Mouse (Mus musculus): ENCODE measurements at regions not wholly inside any gene's neighbourhood (a gene's known extent, or its start where the extent isn't known, plus 50 kb on each side); places are given as distances from the start of the nearest gene placed in this dataset.

DNA sequence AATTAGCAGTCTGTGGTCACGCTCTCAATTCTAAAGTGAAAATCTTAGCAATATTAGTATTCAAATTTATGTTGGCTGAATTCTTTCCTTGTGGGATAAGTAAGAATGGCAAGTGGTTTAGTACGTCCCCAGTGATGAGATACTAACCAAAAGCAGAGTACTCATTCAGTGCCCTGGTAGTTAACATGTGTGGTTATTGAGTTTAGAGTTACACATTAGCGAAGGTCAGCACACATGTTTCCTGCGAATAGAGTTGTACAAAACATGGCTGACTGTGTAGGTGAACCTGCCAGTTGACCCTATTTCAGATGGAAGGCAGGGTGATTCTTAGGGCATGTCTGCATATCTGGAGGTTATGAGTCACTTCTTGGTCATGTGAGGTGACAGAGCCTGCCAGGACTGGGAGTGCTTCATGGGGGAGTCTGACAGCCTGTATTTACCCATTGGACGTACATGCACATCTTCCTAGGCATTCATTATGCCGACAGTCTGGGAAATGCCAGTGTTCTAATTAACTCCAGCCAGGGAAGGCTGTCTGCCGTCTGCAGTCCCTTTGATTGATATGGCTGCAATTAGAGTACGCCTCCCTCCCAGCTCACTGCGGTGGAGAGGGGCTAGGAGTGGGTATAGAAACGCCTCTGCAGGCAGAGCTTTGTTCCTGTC is 263.7 kb downstream of the Eipr1 start:
- Histone ChIP-seq H3K27ac (ENCODE audit: control insufficient read depth, low read depth, low read length) (no peak overlapping the region), H3K9ac (ENCODE audit: control insufficient read depth, low read depth, low read length, poor library complexity, severe bottlenecking) (no peak overlapping the region), H3K36me3 (ENCODE audit: control insufficient read depth in 1 of 2, insufficient read depth in 2 of 2, low read length in 2 of 2) (no peaks in the 10 kb centered on the region), H3K4me3 (ENCODE audit: control insufficient read depth in 1 of 2, insufficient read depth in 1 of 2, low read depth in 2 of 2, low read length in 2 of 2) (no peak overlapping the region), H3K9me3 (replicated peaks; ENCODE audit: insufficient read depth, low read length) (no peaks in the 10 kb centered on the region), H3K27me3 (ENCODE audit: control insufficient read depth in 1 of 2, insufficient read depth in 2 of 2, low read length in 2 of 2) (no peaks in the 10 kb centered on the region; a peak in 1 of 4 replicates), H3K79me2 (ENCODE audit: control insufficient read depth, insufficient read depth, low read length, poor library complexity) (no peaks in the 10 kb centered on the region), H3K4me1 (ENCODE audit: control insufficient read depth in 1 of 2, insufficient read depth in 2 of 2, low read length in 2 of 2) (no peaks in the 10 kb centered on the region)
- DNase-seq (ENCODE audit: low read depth, low spot score): no peak
- TF ChIP-seq POLR2AphosphoS2 (IDR thresholded peaks at IDR 0.05; ENCODE audit: low read length): no peak
- no peak for TF ChIP-seq TBP (IDR thresholded peaks at IDR 0.05; ENCODE audit: low read depth, low read length)
- no peak for TF ChIP-seq JUND (IDR thresholded peaks at IDR 0.05; ENCODE audit: low read depth, low read length)
- no peak for TF ChIP-seq TCF12 (IDR thresholded peaks at IDR 0.05; ENCODE audit: low read depth, low read length)
- no peak for TF ChIP-seq NRF1 (IDR thresholded peaks at IDR 0.05; ENCODE audit: insufficient read depth, low read depth, low read length, poor library complexity, severe bottlenecking)
- TF ChIP-seq RAD21 (IDR thresholded peaks at IDR 0.05; ENCODE audit: low read depth, low read length): no peak
- TF ChIP-seq ZKSCAN1 (IDR thresholded peaks at IDR 0.05; ENCODE audit: low read depth, low read length): no peak
- TF ChIP-seq UBTF (IDR thresholded peaks at IDR 0.05; ENCODE audit: borderline replicate concordance, insufficient read depth, low read depth, low read length): no peak
- TF ChIP-seq ELF1 (IDR thresholded peaks at IDR 0.05; ENCODE audit: low read depth, low read length): no peak
- no peak for TF ChIP-seq RCOR1 (IDR thresholded peaks at IDR 0.05; ENCODE audit: low read depth, low read length)
- no peak for TF ChIP-seq ZMIZ1 (IDR thresholded peaks at IDR 0.05; ENCODE audit: low read depth, low read length)
- TF ChIP-seq POLR2AphosphoS5 (IDR thresholded peaks at IDR 0.05; ENCODE audit: borderline replicate concordance, low read depth, low read length): no peak

DNA sequence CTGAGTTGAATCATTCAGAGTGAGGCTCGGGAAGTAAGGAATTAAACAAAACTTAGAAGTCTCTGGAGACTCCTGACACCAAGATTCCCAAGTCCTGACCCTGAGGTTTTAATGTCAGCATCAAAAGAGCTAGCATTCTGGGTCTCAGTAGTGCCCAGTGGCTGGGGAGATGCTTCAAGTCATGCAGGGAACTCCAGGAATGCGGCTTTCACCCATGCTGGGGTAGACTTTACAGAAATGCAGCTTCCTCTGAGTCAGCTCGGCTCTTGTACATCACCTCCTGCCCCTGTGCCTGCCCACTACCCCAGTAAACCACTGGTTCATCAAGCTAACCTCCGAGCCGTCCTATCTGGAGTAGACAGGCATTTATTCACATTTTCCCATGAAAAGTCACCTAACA is 269.5 kb downstream of the Eipr1 start:
- H3K27me3 ChIP-seq (ENCODE audit: control insufficient read depth in 1 of 2, insufficient read depth in 2 of 2, low read length in 2 of 2): no peaks in the 10 kb centered on the region; a peak in 1 of 4 replicates
- no peaks in the 10 kb centered on the region for H3K36me3 ChIP-seq (ENCODE audit: control insufficient read depth in 1 of 2, insufficient read depth in 2 of 2, low read length in 2 of 2)
- no peaks in the 10 kb centered on the region for H3K79me2 ChIP-seq (ENCODE audit: control insufficient read depth, insufficient read depth, low read length, poor library complexity)
- no peak overlapping the region for H3K9ac ChIP-seq (ENCODE audit: control insufficient read depth, low read depth, low read length, poor library complexity, severe bottlenecking)
- TF ChIP-seq EP300 (IDR thresholded peaks at IDR 0.05; ENCODE audit: low read depth in 1 of 2, low read length in 2 of 2) (no peak), RCOR1 (IDR thresholded peaks at IDR 0.05; ENCODE audit: low read depth, low read length) (no peak), POLR2AphosphoS5 (IDR thresholded peaks at IDR 0.05; ENCODE audit: borderline replicate concordance, low read depth, low read length) (no peak), CHD2 (IDR thresholded peaks at IDR 0.05; ENCODE audit: low read length) (no peak), ETS1 (IDR thresholded peaks at IDR 0.05; ENCODE audit: low read depth, low read length) (no peak), MAFK (IDR thresholded peaks at IDR 0.05; ENCODE audit: borderline replicate concordance, low read depth, low read length) (no peak), POLR2A (IDR thresholded peaks at IDR 0.05; ENCODE audit: control insufficient read depth in 1 of 2, insufficient read depth in 1 of 2, low read depth in 1 of 2, low read length in 2 of 2, poor library complexity in 1 of 2) (no peak), NRF1 (IDR thresholded peaks at IDR 0.05; ENCODE audit: insufficient read depth, low read depth, low read length, poor library complexity, severe bottlenecking) (no peak), CHD1 (IDR thresholded peaks at IDR 0.05; ENCODE audit: low read depth, low read length) (no peak), POLR2AphosphoS2 (IDR thresholded peaks at IDR 0.05; ENCODE audit: low read length) (no peak), ZMIZ1 (IDR thresholded peaks at IDR 0.05; ENCODE audit: low read depth, low read length) (no peak), JUND (IDR thresholded peaks at IDR 0.05; ENCODE audit: low read depth, low read length) (no peak), MEF2A (IDR thresholded peaks at IDR 0.05; ENCODE audit: extremely low read depth, insufficient replicate concordance, low read depth, low read length, poor library complexity, severe bottlenecking) (no peak), USF2 (IDR thresholded peaks at IDR 0.05; ENCODE audit: borderline replicate concordance in 1 of 2, insufficient read depth in 1 of 2, low read depth in 1 of 2, low read length in 2 of 2) (no peak), NELFE (IDR thresholded peaks at IDR 0.05; ENCODE audit: low read depth, low read length) (no peak), GABPA (IDR thresholded peaks at IDR 0.05; ENCODE audit: low read depth, low read length) (no peak)
- no peaks in the 10 kb centered on the region for H3K9me3 ChIP-seq (replicated peaks; ENCODE audit: insufficient read depth, low read length)
- H3K4me1 ChIP-seq (ENCODE audit: control insufficient read depth in 1 of 2, insufficient read depth in 2 of 2, low read length in 2 of 2): no peaks in the 10 kb centered on the region
- no peak for DNase-seq (ENCODE audit: low read depth, low spot score)
- no peak overlapping the region for H3K4me3 ChIP-seq (ENCODE audit: control insufficient read depth in 1 of 2, insufficient read depth in 1 of 2, low read depth in 2 of 2, low read length in 2 of 2)
- H3K27ac ChIP-seq (ENCODE audit: control insufficient read depth, low read depth, low read length): no peak overlapping the region

Data from MEL (cell line).